Mouse (Mus musculus): ENCODE measurements around the gene Dirc2. TPM values are rescaled to one million over a fixed set of nuclear protein-coding genes. Genes with fewer than 3 reads are reported as not detected.
A peak's percentile ranks its signal among the peaks of the same experiment; 100 is the strongest.

Dirc2 gene
- polyA plus RNA-seq (2015; fragmentation: Nextera tagmentation; extraction: Ambion mirVana): 26.8 and 29.9 TPM in 2 replicates

DNA sequence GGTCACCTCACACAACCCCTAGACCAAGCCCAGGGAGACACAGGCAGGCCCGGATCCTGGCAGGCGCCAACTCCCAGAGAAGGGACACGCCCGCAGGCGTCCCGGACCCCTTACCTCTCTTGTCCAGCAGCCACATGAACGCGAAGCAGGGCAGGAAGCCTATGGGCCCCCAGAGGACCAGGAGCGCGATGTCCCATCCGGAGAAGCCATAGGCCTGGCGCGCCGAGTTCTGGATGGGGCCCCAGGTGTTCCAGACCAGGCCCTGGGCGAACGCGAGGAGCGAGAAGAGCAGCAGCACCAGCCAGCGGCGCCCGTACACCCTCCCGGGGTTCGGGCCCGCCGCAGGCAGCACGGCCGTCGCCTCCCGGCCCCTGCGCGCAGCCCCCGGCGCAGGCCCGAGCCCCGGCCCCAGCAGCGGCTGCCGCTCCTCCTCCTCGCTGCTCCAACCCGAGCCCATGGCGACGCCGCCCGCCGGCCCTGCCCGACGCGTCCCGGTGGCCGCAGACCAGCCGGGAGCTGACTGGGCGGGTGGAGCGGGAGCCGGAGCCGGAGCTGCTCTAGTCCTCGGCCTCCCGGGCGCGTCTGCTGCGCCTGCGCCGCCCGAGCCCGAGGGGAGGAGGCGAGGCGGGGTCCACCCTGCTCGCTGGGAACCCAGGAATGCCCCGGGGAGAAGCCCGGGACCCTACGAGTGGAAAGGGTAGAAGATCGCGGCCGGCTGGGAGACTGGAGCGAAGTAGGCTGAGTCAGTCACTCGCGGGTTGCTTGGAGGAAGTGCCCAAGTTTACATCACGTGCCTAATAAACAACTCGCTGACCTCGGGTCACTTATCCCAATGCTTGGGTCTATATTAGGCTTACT is at the start of gene Dirc2:
Gene Dirc2, minus strand, starts transcription at position 572 of the 858 bp plus-strand sequence.
- Histone ChIP-seq H3K9ac (replicated peaks) (peak within 1 kb of the TSS; percentile 87), H3K27ac (replicated peaks) (peak within 1 kb of the TSS; percentile 82), H3K9me3 (replicated peaks) (no peaks in the 10 kb centered on the region), H3K4me2 (peak within 1 kb of the TSS; percentile 92), H3K36me3 (no peaks in the 10 kb centered on the region), H3K4me1 (peaks cover 40% of the 10 kb centered on the region), H3K27me3 (replicated peaks) (no peaks in the 10 kb centered on the region), H3K4me3 (replicated peaks) (peak within 1 kb of the TSS; percentile 84)
- WGBS: under 1% methylated on average over 77 of the region's 78 CpGs
- ATAC-seq (ENCODE audit: low FRiP score): peak; percentile 76

DNA sequence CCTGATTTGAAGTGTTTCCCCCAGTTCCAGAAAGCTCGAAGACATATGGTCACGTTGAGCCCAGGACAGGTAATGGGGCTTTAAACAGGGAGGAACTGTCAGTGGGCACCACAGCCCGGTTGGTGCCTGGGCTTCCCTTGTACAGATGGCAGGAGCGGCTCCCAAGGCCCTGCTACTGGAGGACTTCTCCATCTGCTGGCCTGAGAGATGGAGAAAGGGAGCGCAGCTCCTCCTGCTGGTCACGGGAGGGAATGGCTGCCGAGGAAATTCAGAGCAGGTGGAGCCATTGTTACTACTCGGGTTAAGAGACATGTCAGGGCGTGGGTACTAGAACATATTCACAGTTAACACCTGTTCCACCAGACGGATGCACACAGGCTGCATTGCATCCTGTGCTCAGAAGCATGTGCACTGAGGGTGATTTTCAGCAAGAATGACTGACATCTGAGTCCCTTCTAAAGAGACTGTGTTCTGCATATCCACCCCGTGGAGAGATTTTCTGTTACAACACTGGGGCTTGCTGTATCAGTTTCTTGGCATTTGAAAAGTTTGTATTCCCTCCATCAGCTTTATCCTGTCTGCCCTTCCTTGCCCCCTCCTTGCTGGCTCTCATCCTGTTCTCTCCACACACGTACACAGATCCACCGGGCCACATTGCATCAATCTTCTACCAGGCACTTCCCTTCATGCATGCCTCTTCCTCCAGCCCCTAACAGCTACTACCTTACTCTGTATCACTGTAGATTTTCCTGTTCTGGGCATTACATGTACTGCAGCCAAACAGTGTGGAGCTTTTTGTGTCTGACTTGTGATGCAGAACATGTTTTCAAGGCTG is 48.3 kb upstream of the Dirc2 start:
- H3K4me2 ChIP-seq: no peak overlapping the region
- H3K4me3 ChIP-seq (replicated peaks): no peak overlapping the region
- H3K4me1 ChIP-seq: no peaks in the 10 kb centered on the region
- no peaks in the 10 kb centered on the region for H3K27me3 ChIP-seq (replicated peaks)
- H3K9me3 ChIP-seq (replicated peaks): no peaks in the 10 kb centered on the region
- WGBS: 33% methylated on average over 13 of the region's 13 CpGs
- no peak overlapping the region for H3K27ac ChIP-seq (replicated peaks)
- H3K9ac ChIP-seq (replicated peaks): no peak overlapping the region
- H3K36me3 ChIP-seq: no peaks in the 10 kb centered on the region; the same call in 1 of the 2 replicates
- ATAC-seq (ENCODE audit: low FRiP score): peak; percentile 86

DNA sequence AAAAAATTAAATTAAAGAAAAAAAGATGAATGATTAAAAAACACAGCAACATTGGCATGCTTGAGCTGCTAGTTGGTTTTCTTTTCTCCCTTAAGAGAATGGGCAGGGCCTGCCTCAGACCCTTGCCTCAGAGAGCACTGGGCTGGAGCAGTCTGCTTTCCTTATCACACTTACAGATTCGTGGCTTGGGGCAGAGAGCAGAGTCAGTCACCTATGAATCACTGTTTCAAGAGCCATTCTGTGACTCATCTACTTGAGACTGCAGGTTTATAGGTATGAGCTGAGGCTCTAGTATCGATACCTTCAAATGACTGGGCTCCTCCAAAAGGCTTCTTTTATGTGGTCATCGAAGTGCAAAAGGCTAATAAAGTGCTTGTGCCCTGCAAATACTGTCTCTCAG is 44.0 kb upstream of the Dirc2 start:
- no peak overlapping the region for H3K27ac ChIP-seq (replicated peaks)
- no peaks in the 10 kb centered on the region for H3K27me3 ChIP-seq (replicated peaks)
- H3K4me3 ChIP-seq (replicated peaks): no peak overlapping the region
- WGBS: 56% methylated on average over 3 of the region's 3 CpGs
- no peak for ATAC-seq (ENCODE audit: low FRiP score)
- no peaks in the 10 kb centered on the region for H3K36me3 ChIP-seq
- H3K9me3 ChIP-seq (replicated peaks): no peaks in the 10 kb centered on the region
- no peak overlapping the region for H3K4me2 ChIP-seq
- H3K9ac ChIP-seq (replicated peaks): no peak overlapping the region
- no peaks in the 10 kb centered on the region for H3K4me1 ChIP-seq

- 100% methylated on average over 2 of the region's 2 CpGs for WGBS
These were observed 39.7 kb upstream of the Dirc2 start for GRCm38 (mm10) chr16:35808838-35809237.

DNA sequence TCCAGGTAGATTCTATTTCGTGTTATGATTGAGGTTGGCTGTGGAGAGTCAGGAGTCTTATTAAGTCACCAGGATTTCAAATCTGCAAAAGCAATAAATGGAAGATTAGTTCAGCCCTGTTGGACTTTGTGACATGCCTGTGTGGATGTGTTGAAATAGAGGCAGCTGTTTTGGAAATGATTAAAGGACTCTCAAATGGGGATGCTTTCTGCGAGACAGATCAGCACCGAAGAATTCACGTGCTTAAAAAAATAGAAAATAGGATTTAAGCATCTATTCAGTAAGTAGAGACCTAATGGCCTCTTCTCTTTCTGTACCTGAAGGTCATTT is 38.5 kb upstream of the Dirc2 start:
- WGBS: 78% methylated on average over 4 of the region's 4 CpGs
- H3K9me3 ChIP-seq (replicated peaks): no peaks in the 10 kb centered on the region
- H3K4me1 ChIP-seq: no peaks in the 10 kb centered on the region
- no peak overlapping the region for H3K4me3 ChIP-seq (replicated peaks)
- no peak for ATAC-seq (ENCODE audit: low FRiP score)
- no peak overlapping the region for H3K27ac ChIP-seq (replicated peaks)
- 0 out of 2 replicates have a peak, but pooled peaks cover 4% of the 10 kb centered on the region for H3K36me3 ChIP-seq
- no peak overlapping the region for H3K9ac ChIP-seq (replicated peaks)
- H3K4me2 ChIP-seq: no peak overlapping the region
- no peaks in the 10 kb centered on the region for H3K27me3 ChIP-seq (replicated peaks)

More at GRCm38 (mm10) chr16:35808838-35809237, 39.7 kb upstream of the Dirc2 start:
- H3K4me1 ChIP-seq: no peaks in the 10 kb centered on the region
- H3K36me3 ChIP-seq: 0 out of 2 replicates have a peak, but pooled peaks cover 4% of the 10 kb centered on the region
- no peaks in the 10 kb centered on the region for H3K27me3 ChIP-seq (replicated peaks)
- H3K9me3 ChIP-seq (replicated peaks): no peaks in the 10 kb centered on the region
- H3K4me3 ChIP-seq (replicated peaks): no peak overlapping the region
- no peak overlapping the region for H3K4me2 ChIP-seq
- no peak overlapping the region for H3K9ac ChIP-seq (replicated peaks)
- no peak overlapping the region for H3K27ac ChIP-seq (replicated peaks)
- no peak for ATAC-seq (ENCODE audit: low FRiP score)

DNA sequence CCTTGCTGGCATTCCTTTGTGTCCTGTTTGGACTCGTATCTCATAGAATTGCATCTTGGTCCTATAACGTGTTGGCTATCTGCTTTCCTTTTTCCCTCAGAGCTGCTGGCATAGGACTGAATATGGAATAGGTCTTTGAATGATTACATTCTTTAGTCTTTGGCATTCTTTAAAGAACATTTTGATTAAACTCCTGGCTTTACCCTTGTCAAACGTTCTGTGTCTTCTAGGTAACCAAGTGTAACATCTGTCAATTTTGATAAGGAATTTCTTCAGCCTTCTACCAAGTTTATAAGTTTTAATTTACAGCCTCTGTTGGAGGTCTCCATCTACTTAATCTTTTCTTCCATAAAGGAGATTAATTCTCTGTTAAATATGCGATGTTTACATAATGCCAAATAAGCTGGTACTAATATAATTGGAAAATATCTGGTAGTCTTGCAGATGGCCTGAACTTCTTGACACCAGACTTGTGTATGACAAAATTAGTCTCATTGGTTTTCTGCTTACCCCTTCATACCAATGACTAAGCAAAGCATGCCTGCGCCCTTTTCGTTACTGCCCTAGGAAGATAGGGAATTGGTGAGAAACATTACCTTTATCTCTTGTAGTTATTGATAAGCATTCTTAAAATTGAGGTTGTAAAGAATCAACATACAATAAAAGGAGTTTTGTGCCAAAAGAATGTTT is 38.0 kb upstream of the Dirc2 start:
- Histone ChIP-seq H3K27me3 (replicated peaks) (no peaks in the 10 kb centered on the region), H3K27ac (replicated peaks) (no peak overlapping the region), H3K9ac (replicated peaks) (no peak overlapping the region), H3K4me1 (no peaks in the 10 kb centered on the region), H3K9me3 (replicated peaks) (no peaks in the 10 kb centered on the region), H3K4me3 (replicated peaks) (no peak overlapping the region), H3K36me3 (0 out of 2 replicates have a peak, but pooled peaks cover 4% of the 10 kb centered on the region), H3K4me2 (no peak overlapping the region)
- 87% methylated on average over 6 of the region's 6 CpGs for WGBS
- no peak for ATAC-seq (ENCODE audit: low FRiP score)

DNA sequence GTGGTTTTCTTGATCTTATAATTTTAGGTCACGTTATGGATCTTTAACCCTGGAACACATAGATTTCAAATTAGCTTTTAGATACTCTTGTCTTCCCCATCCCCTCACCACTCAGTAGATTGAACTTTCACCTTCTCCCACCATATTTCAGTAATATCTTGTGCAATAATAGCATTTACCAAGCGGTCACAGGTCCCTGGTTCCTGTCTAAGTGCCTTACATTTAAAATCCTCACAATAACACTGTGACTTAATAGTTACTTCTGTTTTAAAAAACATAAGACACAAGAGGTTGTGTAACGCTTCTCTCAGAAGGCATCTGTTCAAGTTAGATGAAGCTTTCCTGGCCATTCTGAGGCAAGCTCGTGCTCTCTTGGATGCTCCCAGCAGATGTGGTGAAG is 34.6 kb upstream of the Dirc2 start:
- Histone ChIP-seq H3K9ac (replicated peaks) (no peak overlapping the region), H3K4me3 (replicated peaks) (no peak overlapping the region), H3K4me1 (no peaks in the 10 kb centered on the region), H3K27me3 (replicated peaks) (no peaks in the 10 kb centered on the region), H3K36me3 (peaks cover 13% of the 10 kb centered on the region; the same call in 1 of the 2 replicates), H3K4me2 (no peak overlapping the region), H3K27ac (replicated peaks) (no peak overlapping the region), H3K9me3 (replicated peaks) (0 out of 2 replicates have a peak, but pooled peaks cover 3% of the 10 kb centered on the region)
- WGBS: 92% methylated on average over 4 of the region's 4 CpGs
- no peak for ATAC-seq (ENCODE audit: low FRiP score)

DNA sequence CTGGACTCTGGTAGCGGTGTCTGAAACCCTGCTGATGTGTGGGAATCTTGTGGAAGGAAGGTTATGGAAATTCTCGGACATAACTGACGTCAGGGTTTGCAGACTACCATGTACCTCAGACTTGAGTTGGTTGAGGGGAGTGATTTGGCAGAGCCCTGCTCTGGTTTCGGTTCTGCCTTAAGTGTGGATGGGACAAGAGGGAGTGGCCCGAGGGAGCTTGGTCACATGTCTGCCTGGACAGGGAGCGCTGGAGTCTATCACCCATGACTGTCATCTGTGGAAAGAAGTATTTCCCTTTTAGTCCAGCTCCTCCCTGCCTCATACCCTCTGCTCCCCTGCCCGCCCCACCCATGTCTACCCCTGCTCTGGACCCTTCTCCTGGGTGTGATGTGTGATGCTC is 33.0 kb upstream of the Dirc2 start:
- Histone ChIP-seq H3K9ac (replicated peaks) (no peak overlapping the region), H3K9me3 (replicated peaks) (0 out of 2 replicates have a peak, but pooled peaks cover 3% of the 10 kb centered on the region), H3K4me1 (no peaks in the 10 kb centered on the region), H3K27me3 (replicated peaks) (no peaks in the 10 kb centered on the region), H3K4me2 (no peak overlapping the region), H3K27ac (replicated peaks) (no peak overlapping the region), H3K4me3 (replicated peaks) (no peak overlapping the region), H3K36me3 (peaks cover 13% of the 10 kb centered on the region; the same call in 1 of the 2 replicates)
- 93% methylated on average over 7 of the region's 7 CpGs for WGBS
- ATAC-seq (ENCODE audit: low FRiP score): no peak

DNA sequence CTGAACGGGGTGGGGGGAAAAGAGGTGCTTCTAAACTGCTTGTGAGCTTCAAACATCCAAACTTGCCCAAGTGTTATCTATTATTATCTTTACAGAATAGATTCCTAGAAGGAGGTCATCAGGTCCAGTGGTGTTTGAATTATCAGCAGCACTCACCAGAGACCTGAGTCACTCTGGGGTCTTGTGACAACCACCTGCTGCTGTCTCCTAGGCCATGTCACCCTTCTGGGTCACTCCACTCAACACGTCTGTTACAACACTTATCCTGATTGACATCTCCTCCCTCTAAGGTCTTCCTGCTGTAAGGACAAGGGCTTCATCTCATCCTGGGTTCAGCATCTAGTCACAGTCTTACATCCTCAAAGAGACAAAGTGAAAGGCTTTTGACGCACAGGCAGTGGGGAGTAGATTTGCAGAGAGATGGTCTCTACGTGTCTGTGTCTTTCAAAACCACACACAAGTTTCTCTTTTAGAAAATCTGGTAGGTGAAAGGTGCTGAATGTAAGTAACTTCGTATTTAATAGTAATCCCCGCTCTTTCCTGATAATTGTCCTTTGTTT is 22.9 kb upstream of the Dirc2 start:
- no peak overlapping the region for H3K9ac ChIP-seq (replicated peaks)
- no peaks in the 10 kb centered on the region; the same call in 1 of the 2 replicates for H3K4me1 ChIP-seq
- H3K4me2 ChIP-seq: no peak overlapping the region
- no peak overlapping the region for H3K4me3 ChIP-seq (replicated peaks)
- 93% methylated on average over 6 of the region's 6 CpGs for WGBS
- ATAC-seq (ENCODE audit: low FRiP score): no peak
- no peaks in the 10 kb centered on the region for H3K27me3 ChIP-seq (replicated peaks)
- no peak overlapping the region for H3K27ac ChIP-seq (replicated peaks)
- H3K9me3 ChIP-seq (replicated peaks): no peaks in the 10 kb centered on the region
- peaks cover 8% of the 10 kb centered on the region for H3K36me3 ChIP-seq

DNA sequence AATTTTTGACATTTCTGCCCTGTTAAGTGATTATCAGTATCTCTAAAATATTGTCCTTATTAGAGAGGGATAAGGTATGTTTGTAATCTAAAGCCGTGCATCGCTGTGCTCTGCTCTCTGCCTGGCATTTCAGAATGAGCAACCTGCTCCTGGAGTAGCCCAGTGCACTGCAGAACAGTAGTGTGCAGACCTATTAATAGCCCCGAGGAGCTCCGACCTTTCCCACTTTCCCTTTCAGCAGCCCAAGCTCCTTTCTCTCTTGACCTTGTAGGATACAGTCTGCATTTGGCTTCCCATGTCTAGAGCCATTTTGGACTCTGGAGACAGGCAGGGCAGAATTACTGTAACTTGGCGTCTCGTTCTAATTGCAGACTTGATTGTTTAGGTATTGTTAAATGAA is 19.2 kb upstream of the Dirc2 start:
- Histone ChIP-seq H3K27ac (replicated peaks) (no peak overlapping the region), H3K4me1 (no peaks in the 10 kb centered on the region; the same call in 1 of the 2 replicates), H3K9ac (replicated peaks) (no peak overlapping the region), H3K27me3 (replicated peaks) (no peaks in the 10 kb centered on the region), H3K4me2 (no peak overlapping the region), H3K9me3 (replicated peaks) (no peaks in the 10 kb centered on the region), H3K36me3 (peaks cover 8% of the 10 kb centered on the region), H3K4me3 (replicated peaks) (no peak overlapping the region)
- 89% methylated on average over 6 of the region's 6 CpGs for WGBS
- ATAC-seq (ENCODE audit: low FRiP score): no peak

GRCm38 (mm10) chr16:35787568-35788189 is 18.5 kb upstream of the Dirc2 start:
- no peak for ATAC-seq (ENCODE audit: low FRiP score)

More at GRCm38 (mm10) chr16:35787568-35788189, 18.5 kb upstream of the Dirc2 start:
- Histone ChIP-seq H3K36me3 (peaks cover 8% of the 10 kb centered on the region), H3K27ac (replicated peaks) (no peak overlapping the region), H3K4me3 (replicated peaks) (no peak overlapping the region), H3K9ac (replicated peaks) (no peak overlapping the region), H3K9me3 (replicated peaks) (no peaks in the 10 kb centered on the region), H3K4me2 (no peak overlapping the region), H3K27me3 (replicated peaks) (no peaks in the 10 kb centered on the region), H3K4me1 (no peaks in the 10 kb centered on the region; the same call in 1 of the 2 replicates)
- 42% methylated on average over 8 of the region's 8 CpGs for WGBS
